Mouse (Mus musculus) brain, adult 2 months (tissue): ENCODE results near the gene Pitpnm1.
"Not testable (repeated sequence)": the region's sequence is repeated elsewhere in the genome, so short reads cannot be mapped to it uniquely, and the experiment has no call there.

Experiments
- DNase-seq: peaks from one replicate; pipeline ENCODE4 v3.0.0; 2011; ENCODE audit warnings: low read depth, low spot score

Pitpnm1 gene

DNA sequence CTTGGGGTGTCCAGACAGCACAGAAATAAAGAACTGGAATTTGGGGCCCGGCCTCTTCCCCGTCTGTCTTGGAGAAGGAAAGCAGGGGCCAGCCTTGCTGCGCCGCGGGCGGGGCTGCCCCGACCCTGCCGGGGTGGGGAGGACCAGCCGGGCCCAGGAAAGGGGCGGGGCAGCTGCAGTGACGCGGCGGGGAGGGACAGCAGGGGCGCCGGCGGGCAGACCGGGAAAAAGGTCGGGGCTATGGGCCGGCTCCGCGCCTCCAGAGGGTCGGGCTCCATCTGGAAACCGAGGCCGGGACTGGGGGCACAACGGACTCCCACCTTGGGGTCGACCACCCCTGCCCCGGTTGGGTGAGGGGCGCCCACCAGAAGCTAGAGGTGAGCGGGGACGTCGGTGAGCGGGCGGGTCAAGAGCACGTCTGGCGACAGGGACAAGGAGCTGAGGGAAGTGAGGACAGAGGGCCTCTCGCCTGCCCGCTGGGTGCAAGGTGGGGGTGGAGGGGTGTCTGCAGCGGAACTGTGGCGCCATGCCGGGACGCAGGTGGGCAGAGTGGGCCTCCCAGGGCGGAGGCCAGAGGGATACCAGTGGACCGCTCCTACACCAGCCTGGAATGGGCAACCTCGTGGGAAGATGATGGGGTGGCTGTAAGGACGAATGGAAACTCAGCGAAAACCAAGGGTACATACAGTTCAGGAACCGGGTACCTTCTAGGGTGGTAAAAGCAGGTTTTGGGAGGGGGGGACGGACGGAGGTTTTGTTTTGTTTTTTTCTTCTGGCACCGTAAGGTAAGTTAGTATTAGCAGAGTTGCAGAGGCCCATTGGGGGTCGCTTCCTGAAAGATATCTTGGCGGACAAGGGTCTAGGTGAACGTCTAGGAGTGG lies at the start of gene Pitpnm1:
Gene Pitpnm1 (plus strand): TSS at position 162 of the 881 bp plus-strand sequence.
- peak; percentile 61 for DNase-seq

DNA sequence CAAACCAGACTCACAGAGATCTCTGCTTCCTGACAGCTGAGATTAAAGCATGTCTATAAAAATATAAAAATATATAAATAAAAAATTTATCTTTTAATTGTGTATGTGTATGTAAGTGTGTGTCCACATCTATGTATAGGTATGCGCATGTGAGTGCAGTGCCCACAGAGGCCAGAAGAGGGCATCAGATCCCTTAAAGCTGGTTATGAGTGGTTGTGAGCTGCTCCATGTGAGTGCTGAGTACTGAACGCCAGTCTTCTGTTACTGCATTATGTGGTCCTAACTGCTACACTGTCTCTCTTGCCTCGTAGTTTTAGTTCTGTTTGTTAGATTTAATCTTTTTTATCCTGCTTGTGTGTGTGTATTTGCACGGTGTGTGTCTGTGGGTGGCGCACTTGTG lies 48.8 kb upstream of the Pitpnm1 start:
- DNase-seq: no peak

DNA sequence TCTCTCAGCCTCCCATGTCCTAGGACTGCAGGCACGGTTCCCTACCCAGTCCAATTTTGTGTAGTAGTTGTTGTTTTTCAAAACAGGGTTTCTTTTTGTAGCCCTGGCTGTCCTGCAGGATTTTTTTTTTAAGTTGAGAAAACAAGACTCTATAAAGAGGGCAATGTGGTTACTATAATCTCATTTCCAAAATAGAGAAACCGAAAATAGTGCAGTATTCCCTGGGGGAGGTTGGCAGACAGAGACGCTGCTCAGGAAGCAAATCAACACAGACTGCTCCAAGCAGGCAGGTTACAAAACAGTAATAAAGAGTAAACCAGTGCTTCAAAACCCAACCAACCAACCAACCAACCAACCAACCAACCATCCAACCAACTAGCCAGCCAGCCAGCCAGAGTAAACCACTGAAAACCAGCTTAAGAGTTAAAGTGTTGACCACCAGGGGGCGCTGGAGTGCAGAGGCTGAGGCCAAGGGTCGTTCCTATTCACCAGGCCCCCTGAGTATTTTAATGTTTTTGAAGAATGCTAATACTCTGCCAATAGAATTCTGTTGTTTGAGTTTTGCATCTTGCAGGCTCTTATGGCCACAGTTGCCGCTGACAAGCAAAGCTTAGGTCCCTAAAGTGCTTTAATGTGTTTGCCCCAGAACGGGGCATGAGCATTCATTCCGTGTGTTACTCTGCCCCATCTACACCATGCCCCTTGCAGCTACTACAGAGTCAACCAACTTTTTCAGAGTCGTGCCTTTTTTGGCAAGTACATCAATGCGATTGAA lies 47.9 kb upstream of the Pitpnm1 start:
- peak; percentile 62 for DNase-seq

DNA sequence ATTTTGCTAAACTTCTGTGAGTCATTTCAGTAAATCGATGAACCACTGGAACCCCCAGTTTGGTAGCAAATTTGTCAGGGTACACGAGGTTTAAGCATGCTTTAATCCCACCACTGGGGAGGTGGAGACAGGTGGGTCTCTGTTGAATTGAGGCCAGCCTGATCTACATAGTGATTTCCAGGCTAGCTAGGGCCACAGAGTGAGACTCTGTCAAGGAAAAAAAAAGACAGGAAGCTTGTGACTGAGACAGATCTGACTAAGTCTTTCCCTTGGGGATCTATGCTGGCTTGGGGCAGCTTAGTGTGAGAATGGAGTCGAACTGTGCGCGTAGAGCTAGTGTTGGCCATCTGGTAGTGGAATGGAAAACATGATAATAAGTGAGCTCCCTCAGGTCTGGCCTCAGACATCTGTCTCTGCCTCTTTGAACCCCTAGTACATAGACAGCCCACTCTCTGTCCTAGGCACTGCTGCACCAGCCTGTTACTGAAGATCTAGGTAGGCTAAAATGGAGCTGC lies 47.2 kb upstream of the Pitpnm1 start:
- no peak for DNase-seq

DNA sequence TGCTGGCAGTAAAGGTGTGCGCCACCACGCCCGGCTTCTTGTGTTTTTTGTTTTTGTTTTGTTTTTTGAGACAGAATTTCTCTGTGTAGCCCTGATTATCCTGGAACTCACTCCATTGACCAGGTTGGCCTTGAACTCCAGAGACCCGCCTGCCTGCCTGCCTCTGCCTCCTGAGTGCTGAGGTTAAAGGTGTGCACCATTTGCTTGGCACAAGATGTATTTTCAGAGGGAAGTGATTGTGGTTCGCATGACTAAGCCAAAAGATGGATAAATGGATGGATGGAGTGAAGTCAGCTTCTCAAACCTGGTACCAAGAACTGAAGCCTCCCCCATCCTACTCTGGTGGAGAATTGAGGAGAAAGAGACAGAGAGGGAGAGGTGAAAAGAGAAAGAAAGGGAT lies 45.2 kb upstream of the Pitpnm1 start:
- no peak for DNase-seq

DNA sequence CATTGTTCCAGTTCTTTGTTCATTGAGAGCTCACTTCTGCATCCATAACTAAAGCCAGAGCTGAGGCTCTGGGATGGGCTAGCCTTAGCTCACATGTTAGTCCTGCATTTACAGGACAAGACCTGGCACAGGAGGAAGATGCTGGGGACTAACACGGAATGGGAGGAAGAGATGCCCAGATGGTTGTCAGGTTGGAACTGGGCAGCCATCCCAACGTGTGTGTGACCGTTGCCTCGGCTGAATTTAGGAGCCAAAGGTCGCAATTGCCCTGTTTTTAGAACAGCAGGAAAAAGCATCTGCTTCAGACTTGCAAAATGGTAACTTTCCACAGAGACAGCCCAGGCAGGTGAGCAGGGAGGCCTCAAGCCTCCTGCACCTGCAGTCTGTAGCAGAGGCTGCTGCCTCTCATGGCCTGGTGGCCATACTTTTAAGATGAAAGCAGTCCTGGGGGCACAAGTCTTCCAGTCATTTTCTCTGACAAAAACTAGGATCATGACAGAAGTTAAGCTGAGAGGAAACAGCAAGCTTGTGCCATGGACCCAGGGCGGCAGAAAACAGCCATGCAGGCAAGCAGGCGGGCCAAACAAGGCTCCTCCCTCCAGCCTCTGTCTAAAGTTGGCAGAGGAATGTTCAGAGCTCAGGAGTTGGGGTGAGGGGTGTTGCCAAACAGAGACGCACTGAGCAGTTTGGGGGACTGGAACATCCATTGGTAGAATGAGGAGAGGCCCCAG lies 44.4 kb upstream of the Pitpnm1 start:
- peak; percentile 91 for DNase-seq

DNA sequence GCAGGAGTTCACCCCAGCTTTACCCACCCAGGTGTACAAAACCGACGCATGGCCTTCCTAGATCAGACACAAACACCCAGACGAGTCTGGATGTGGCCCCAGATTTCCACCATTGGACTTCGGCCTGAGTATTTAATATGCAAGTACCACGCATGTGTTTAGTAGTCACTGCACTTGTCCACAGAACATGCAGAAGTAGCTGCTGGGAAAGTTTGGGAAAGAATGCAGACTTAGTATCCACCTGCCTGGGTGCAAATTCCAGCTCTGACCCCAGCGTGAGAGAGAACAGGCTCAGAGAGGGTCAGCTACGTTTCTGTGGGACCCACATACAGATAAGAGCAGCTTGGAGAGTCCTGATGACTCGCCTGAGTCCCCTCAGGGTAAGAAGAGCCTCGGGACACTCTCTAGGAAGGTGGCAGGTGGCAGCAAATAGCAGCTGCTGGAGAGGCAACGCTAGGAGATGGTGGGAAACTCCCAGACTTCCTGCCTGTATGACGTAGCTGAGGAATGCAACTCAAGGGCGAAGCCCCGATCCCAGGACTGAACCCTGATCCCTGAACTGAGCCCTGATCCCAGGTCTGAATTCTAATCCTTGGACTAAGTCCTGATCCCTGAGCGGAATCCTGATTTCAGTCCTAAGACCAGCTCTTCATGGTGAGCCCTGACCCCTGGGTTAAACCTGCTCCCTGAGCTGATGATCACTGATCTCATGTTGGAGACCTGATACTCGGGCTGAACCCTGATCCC lies 43.7 kb upstream of the Pitpnm1 start:
- no peak for DNase-seq

DNA sequence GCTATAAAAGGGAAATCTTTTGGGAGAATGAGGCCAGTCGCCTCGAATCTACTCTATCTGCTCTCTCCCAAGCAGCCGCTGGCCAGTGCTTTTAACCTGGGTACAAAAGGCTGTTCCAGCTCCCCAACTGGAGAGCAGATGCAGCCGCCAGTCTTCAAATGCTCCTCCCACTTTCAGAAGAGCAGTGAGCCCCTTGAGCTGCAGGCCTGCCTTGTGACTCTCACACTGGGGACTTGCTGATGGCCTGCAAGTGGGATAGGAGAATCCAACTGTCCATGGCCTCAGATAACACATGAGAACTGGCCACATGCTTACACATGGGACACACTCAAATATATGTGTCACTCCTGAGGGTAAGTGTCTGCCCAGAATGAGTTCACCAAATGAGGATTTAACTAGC lies 43.1 kb upstream of the Pitpnm1 start:
- DNase-seq: no peak

DNA sequence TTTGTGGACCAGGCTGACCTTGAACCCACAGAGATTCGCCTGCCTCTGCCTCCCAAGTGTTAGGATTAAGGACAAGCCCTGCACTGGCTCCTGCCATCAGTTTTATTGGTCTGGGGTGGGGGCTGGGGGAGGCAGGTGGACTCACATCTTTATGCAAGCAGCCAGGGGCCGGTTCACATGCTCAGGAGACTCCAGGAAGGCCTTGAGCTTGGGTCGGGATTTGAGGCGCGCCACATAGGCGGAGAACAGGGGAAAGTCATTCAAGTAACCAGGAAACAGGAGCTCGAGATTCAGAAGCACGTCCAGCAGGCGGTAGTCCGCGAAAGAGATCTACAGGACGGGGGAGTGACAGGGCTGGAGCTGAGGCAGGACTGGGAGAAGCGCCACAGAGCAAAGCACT lies 42.4 kb upstream of the Pitpnm1 start:
- no peak for DNase-seq

DNA sequence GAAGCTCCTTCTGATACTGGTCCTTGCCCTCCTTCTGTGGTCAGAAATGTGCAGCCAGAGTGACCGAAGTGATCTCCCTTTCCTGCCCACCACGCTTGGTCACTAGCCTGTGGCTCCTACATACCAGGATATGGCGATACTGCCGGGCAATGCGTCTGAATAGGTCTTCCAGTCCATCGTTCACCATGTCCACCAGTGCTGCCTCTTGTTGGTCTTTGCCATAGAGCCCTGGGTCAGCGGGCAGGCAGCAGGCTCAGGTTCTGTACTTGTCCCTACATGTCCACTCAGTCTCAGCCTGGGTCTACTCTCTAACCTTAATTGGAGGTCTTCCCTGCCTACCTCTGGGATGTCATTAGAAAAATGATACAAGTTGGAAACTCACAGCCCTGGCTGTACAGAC lies 41.8 kb upstream of the Pitpnm1 start:
- no peak for DNase-seq

DNA sequence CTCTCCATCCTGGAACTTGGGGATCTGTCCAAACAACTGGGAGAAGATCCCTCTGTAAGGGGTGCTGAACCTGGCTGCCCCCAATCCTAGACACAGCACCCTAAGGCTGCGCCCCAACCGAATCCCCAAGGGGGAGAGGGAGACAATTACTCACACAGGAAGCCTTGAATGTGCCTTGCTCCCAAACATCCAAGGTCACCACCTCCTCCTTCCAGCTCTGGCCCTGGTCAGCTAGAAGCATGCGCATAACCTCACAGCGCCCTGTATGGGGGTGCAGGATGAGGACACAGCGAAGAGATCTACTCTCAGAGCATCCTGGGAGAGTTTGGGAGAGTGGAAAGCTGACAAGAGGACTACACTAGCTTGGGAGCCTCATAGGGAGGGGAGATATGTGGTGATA lies 41.2 kb upstream of the Pitpnm1 start:
- no peak for DNase-seq

DNA sequence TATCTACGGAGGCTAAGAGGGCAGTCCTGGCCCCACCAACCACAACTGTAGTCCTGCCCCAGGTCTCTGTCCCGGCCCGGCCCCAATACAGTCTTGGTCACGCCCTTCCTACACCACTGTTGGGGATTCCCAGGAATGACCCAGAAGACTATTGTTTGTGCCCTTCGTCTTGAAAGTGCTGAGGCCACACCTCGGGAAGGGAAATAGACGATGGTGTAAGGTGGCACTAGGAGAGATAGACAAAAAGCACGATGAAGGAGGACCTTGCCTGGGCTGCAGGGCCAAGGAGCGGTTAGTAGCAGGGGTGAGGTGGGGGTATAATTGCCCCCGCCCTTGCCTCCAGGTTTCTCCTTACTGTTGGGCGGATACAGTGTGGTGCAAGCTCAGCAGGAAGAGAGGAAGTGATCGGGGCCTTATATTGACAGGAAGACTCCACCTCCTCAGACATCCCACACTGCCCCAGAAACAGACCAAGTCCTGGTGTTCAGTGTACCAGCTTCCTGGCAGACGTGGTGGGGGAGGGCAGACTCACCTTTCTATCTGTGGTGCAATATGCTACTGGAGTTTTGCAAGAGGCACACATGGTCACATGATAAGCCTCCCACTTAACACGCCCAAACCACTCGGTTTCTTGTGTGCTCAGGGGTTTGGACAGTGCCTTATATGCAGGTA lies 40.6 kb upstream of the Pitpnm1 start, which contains the start of gene Gstp3:
Gene Gstp3 (minus strand): TSS at position 501 of the 672 bp plus-strand sequence.
- no peak for DNase-seq

DNA sequence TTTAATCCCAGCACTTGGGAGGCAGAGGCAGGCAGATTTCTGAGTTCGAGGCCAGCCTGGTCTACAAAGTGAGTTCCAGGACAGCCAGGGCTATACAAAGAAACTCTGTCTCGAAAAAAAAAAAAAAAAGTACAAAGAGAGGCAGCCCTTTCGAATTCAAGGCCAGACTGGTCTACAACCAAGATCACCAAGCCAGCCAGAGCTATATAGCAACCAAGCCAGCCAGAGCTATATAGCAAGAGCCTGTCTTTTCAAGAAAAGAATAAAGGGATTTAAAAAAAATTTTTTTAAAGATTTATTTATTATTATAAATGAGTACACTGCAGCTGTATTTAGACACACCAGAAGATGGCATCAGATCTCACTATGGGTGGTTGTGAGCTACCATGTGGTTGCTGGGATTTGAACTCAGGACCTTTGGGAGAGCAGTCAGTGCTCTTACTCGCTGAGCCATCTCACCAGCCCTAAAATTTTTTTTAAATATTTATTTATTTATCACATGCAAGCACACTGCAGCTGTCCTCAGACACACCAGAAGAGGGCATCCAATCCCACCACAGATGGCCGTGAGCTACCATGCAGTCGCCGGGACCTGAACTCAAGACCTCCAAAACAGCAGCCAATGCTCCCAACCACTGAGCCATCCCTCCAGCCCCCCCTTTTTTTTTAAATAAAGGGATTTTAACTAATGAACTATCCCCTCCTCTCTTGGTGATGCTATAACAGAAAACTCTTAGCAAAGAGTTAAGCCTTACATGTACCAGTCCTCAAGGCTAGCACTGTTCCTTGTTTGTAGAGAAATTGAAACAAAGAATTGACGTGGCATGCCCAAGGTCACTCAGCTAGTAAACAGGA lies 39.5 kb upstream of the Pitpnm1 start:
- not testable (repeated sequence) for DNase-seq

DNA sequence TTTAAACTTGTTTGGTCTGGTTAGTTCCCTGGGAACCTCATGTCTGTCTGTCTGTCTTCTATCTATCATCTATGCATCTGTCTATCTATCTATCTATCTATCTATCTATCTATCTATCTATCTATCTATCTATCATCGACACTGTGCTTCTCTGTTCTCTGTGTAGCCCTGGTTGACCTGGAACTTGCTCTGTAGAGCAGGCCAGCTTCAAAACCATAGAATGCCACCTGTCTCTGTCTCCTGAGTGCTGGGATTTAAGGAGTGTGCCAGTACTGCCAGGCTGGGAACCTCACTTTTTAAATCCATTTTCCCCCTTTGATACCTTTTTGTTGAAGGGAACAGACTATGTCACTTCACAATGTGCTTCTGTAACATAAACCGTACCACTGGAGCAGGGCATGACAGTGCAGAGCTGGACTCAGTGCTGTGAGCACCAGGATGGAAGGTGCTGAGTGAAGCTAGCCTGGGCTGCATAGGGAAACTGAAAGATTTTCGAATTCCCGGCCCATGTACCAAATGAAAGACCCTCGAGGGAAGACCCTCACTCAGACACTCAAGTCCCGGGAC lies 38.8 kb upstream of the Pitpnm1 start:
- no peak for DNase-seq

DNA sequence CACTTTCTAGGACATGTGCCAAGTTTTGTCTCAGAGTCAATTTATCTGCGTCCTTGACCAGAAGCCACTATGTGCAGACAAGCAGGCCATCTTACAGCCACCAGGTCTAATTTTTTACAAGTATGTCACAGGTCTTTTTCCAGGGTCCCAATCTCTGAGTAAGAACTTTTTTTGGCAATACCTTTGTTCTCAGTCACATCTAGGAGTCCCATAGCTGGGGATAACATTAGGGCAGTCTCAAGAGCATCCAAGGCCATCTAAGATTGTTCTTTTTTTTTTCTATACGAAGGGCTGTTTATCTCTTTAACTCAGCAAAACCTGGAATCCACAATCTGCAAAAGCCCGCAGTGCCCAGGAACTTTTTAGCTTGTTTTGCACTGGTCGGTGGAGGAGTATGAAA lies 36.4 kb upstream of the Pitpnm1 start:
- DNase-seq: not testable (repeated sequence)

DNA sequence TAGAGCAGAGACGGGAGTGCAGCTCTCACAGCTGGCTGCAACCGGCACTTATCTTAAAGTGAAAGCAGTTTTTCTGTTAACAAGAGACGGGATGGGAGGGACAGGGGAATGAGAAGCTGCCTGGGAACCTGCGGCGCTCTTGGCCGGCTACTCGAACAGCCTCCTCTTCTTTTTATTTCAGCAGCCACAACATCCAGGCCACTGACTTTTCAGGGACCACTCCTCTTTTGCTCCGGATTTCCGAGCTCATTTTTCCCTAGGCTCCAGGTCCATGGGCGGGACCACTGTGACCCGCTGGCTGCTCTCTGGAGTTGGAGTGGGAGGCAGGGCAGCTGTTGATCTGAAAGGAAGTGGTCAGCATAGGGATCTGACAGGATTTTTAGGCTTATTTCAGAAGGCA lies 35.3 kb upstream of the Pitpnm1 start:
- DNase-seq: not testable (repeated sequence)

DNA sequence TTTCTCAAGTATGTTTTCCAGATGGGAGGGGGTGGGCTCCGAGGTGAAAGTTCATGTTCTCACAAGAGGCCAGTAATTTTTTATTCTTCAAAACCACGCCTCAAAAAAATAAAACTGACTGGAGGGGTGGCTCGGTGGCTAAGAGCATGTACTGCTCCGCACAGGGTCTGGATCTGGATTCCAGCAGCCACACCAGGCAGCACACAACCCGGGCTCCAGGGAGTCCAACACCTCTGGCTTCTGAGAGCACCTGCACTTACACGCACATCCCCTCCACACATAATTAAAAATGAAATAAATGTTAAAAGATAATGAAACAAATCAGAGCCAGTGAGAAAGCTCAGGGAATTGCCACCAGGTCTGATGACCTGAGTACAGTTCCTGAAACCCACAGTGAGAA lies 33.5 kb upstream of the Pitpnm1 start:
- DNase-seq: no peak

DNA sequence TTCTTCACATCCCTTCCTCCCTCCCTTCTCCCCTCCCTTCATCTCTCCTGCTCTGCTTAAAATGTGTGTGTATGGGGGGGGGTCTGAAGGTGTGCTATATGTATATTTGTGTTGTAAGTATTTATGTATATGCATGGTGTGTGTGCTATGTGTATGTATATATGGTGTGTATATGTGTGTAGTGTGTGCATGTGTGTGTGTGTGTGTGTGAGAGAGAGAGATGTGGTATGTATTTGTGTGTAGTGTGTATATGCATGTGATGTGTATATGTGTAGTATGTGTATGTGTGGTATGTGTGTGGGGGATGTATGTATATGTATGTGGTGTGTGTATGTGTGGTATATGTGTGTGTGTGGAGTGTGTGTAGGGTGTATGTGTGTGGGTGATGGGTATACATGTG lies 32.9 kb upstream of the Pitpnm1 start:
- DNase-seq: no peak

DNA sequence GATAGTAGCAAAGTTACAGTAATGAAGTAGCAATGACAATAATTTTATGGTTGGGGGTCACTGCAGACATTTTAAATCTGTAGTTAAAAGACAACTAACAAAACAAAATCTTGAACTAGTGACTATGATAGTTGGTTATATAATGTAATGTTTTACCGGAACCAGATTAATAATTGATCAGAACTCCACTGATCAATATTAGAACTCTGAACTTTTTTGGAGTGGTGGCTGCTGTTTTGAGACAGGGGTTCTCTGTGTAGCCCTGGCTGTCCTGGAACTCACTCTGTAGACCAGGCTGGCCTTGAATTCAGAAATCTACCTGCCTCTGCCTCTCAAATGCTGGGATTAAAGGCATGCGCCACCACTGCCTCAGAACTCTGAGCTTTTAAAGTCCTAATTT lies 31.6 kb upstream of the Pitpnm1 start:
- not testable (repeated sequence) for DNase-seq
